In the genomic region with DNA sequence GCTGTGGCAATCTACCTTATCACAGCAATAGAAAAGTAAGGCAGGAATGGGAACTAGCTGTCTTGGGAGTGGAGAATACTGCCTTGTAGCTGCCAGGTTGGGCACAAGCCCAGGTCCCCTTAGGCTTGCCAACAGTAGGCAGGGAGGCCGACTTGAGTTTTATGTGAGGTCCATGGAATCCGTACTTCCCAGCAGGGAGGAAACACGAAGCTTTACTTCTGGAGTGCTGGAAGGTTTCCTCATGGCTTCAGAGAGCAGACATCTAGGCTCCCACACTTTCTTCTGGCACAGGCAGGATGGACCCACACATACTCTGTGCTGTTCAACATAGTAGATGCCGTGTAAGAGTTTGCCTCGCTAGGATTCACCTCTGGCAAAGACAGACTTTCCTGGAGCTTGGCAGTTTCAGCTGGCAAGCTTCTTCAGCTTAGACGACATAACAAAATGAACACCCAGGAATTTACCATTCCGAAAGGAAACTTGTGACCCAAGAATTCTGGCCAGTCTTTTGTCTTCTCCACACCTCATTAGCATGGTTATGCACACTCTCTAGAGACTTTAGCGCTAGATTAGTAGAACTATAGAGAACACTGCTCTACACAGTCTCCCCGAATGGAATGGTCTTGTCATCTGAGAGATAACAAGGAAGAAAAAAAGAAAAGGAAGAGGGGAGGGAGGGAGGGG, we compare ENCODE assay signal across 11 mouse cellular contexts.
A peak's percentile ranks its signal among the peaks of the same experiment; 100 is the strongest.
DNase-seq lines count a peak whose midpoint lies in the region; ATAC-seq lines count a peak whose summit lies in the region.
"Had no signal": no experiment of that assay in that cellular context is flagged by ENCODE, and none has a peak within 500 bp of the region (broad histone marks: within the 10 kb centered on the region; RNA-seq: fewer than 3 reads in every experiment).

No protein-coding gene starts in this region.

- no peak overlapping the region for H3K27ac ChIP-seq in hindbrain, embryonic 16.5 days (ENCODE audit: low read depth, low read length)
- H3K27ac ChIP-seq in hindbrain, embryonic 10.5 days = no peak overlapping the region
- H3K27ac ChIP-seq: embryonic facial prominence, embryonic 13.5 days; intestine, embryonic 15.5 days had no signal

- H3K36me3 ChIP-seq in hindbrain, embryonic 16.5 days (ENCODE audit: control insufficient read depth, insufficient read depth, low read length) = no peaks in the 10 kb centered on the region
- peaks cover 6% of the 10 kb centered on the region; the same call in 1 of the 2 replicates for H3K36me3 ChIP-seq in hindbrain, embryonic 10.5 days
- H3K36me3 ChIP-seq: intestine, embryonic 15.5 days had no signal

- H3K4me3 ChIP-seq in hindbrain, embryonic 16.5 days (ENCODE audit: low read length) = no peak overlapping the region
- no peak overlapping the region for H3K4me3 ChIP-seq in hindbrain, embryonic 10.5 days
- H3K4me3 ChIP-seq: embryonic facial prominence, embryonic 13.5 days; intestine, embryonic 15.5 days; myocyte had no signal

- H3K9me3 ChIP-seq in hindbrain, embryonic 16.5 days (ENCODE audit: control insufficient read depth, low read length) = no peaks in the 10 kb centered on the region
- no peaks in the 10 kb centered on the region for H3K9me3 ChIP-seq in hindbrain, embryonic 10.5 days
- H3K9me3 ChIP-seq: embryonic facial prominence, embryonic 13.5 days; intestine, embryonic 15.5 days had no signal

- DNase-seq in hindbrain, embryonic 10.5 days (ENCODE audit: low spot score) = no peak
- peak; percentile 66 to 74 for DNase-seq in right cerebral cortex, postnatal 10 days (ENCODE audit: low spot score in 2 of 2)
- DNase-seq in right cerebral cortex, postnatal 14 days = no peak
- DNase-seq in cerebellum, postnatal 10 days = peak; percentile 77 to 87
- no peak for DNase-seq in spleen, postnatal 10 days (ENCODE audit: low spot score in 2 of 2)
- no peak for DNase-seq in lung, postnatal 4 days
- DNase-seq: lung, postnatal 10 days had no signal

- H3K27me3 ChIP-seq in hindbrain, embryonic 16.5 days (replicated peaks; ENCODE audit: control insufficient read depth, insufficient read depth, low read length) = no peaks in the 10 kb centered on the region
- no peaks in the 10 kb centered on the region for H3K27me3 ChIP-seq in hindbrain, embryonic 10.5 days (ENCODE audit: insufficient read depth, poor library complexity, severe bottlenecking)
- H3K27me3 ChIP-seq: embryonic facial prominence, embryonic 13.5 days; intestine, embryonic 15.5 days had no signal

- H3K4me2 ChIP-seq in hindbrain, embryonic 16.5 days (ENCODE audit: low read length) = no peak overlapping the region
- H3K4me2 ChIP-seq: embryonic facial prominence, embryonic 13.5 days; intestine, embryonic 15.5 days had no signal

- H3K9ac ChIP-seq in hindbrain, embryonic 16.5 days (ENCODE audit: low read depth, low read length) = no peak overlapping the region
- H3K9ac ChIP-seq: embryonic facial prominence, embryonic 13.5 days; intestine, embryonic 15.5 days had no signal

- H3K4me1 ChIP-seq in hindbrain, embryonic 16.5 days (ENCODE audit: control insufficient read depth, insufficient read depth, low read depth, low read length) = no peaks in the 10 kb centered on the region; the same call in 1 of the 2 replicates
- H3K4me1 ChIP-seq in hindbrain, embryonic 10.5 days (replicated peaks) = no peaks in the 10 kb centered on the region
- H3K4me1 ChIP-seq: embryonic facial prominence, embryonic 13.5 days; intestine, embryonic 15.5 days had no signal

- WGBS in hindbrain, embryonic 16.5 days = 51% methylated on average over 9 of the region's 9 CpGs
- 78% methylated on average over 9 of the region's 9 CpGs for WGBS in hindbrain, embryonic 10.5 days

- peak; percentile 87 for ATAC-seq in hindbrain, embryonic 16.5 days
- ATAC-seq: intestine, embryonic 15.5 days had no signal

Comparison
In these comparisons a context has a peak if more than half of its experiments do, and no peak if none do; other contexts are left out.
1. DNase-seq: peak in right cerebral cortex, postnatal 10 days (2 of 2) and cerebellum, postnatal 10 days (2 of 2); none in hindbrain, embryonic 10.5 days (single experiment), right cerebral cortex, postnatal 14 days (single experiment), spleen, postnatal 10 days (0 of 2) and lung, postnatal 4 days (0 of 2).